Mouse (Mus musculus): ENCODE measurements around the gene Prokr2.
"Not testable (repeated sequence)": the region's sequence is repeated elsewhere in the genome, so short reads cannot be mapped to it uniquely, and the experiment has no call there.

The Prokr2 gene

GRCm38 (mm10) chr2:132337202-132337601, 48.0 kb downstream of the Prokr2 start:
- no peak for DNase-seq

GRCm38 (mm10) chr2:132323541-132323940, 61.7 kb downstream of the Prokr2 start:
- no peak for DNase-seq

- no peak for DNase-seq
Observed at GRCm38 (mm10) chr2:132320516-132320915, 64.7 kb downstream of the Prokr2 start.

GRCm38 (mm10) chr2:132317178-132317577, 68.1 kb downstream of the Prokr2 start:
- DNase-seq, result no peak

- peak; percentile 68 for DNase-seq
Observed at GRCm38 (mm10) chr2:132316041-132316808, 69.0 kb downstream of the Prokr2 start.

GRCm38 (mm10) chr2:132314057-132314456, 71.2 kb downstream of the Prokr2 start:
- DNase-seq, result not testable (repeated sequence)

- no peak for DNase-seq
Observed at GRCm38 (mm10) chr2:132313568-132313967, 71.7 kb downstream of the Prokr2 start.

- DNase-seq, result no peak
Observed at GRCm38 (mm10) chr2:132312616-132313015, 72.6 kb downstream of the Prokr2 start.

- no peak for DNase-seq
Observed at GRCm38 (mm10) chr2:132309398-132309930, 75.8 kb downstream of the Prokr2 start.

GRCm38 (mm10) chr2:132308829-132309228, 76.4 kb downstream of the Prokr2 start:
- DNase-seq, result no peak

GRCm38 (mm10) chr2:132307213-132307843, 77.9 kb downstream of the Prokr2 start:
- DNase-seq, result no peak

- no peak for DNase-seq
Observed at GRCm38 (mm10) chr2:132305988-132306387, 79.3 kb downstream of the Prokr2 start.

GRCm38 (mm10) chr2:132305165-132305564, 80.1 kb downstream of the Prokr2 start:
- no peak for DNase-seq

- DNase-seq, result no peak
Observed at GRCm38 (mm10) chr2:132301436-132301835, 83.8 kb downstream of the Prokr2 start.

- no peak for DNase-seq
Observed at GRCm38 (mm10) chr2:132298250-132298649, 87.0 kb downstream of the Prokr2 start.

GRCm38 (mm10) chr2:132293694-132294450, 91.4 kb downstream of the Prokr2 start:
- no peak for DNase-seq

GRCm38 (mm10) chr2:132292083-132292482, 93.2 kb downstream of the Prokr2 start:
- peak; percentile 65 for DNase-seq

- DNase-seq, result no peak
Observed at GRCm38 (mm10) chr2:132291265-132291664, 94.0 kb downstream of the Prokr2 start.

GRCm38 (mm10) chr2:132290808-132291207, 94.4 kb downstream of the Prokr2 start:
- no peak for DNase-seq

GRCm38 (mm10) chr2:132289213-132289612, 96.0 kb downstream of the Prokr2 start:
- DNase-seq, result not testable (repeated sequence)
